Mouse (Mus musculus): ENCODE measurements at regions not wholly inside any gene's neighbourhood (a gene's known extent, or its start where the extent isn't known, plus 50 kb on each side); places are given as distances from the start of the nearest gene placed in this dataset.

DNA sequence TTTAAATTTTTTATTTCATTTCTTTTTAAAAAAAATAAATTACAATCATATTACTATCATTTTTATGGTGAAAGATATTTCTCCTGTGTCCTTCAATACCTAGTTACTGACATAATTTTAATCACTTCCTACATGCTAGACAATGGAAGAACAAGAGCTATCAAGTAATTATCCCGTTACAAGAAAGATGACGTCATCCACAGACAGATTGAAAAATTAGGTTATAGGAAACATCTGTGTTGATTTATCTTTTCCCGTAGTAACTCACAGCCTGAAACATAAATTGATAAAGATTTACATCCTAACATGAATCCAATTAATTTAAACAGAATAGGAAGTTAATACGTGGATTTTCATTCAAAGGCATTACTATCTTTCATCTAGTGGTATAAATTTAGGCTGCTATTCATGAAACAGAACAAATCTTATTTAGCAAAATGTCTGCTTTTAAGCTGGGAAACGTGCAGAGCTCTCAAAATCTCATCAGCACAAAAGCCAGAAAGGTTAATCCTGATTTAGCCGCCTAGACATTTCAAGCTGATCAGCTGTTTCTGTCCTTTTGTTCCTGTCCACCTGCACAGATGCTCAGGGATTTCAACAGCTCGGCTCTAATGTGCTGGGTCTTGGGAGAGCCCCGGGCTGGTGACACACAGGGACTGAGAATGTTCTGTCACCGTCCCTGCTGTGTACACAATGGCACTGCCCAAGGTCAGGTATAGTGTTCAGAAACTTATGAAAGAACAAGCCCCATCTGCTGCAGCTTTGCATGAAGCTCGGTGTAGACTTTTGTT lies 189.0 kb upstream of the Cd180 start:
- DNase-seq (ENCODE audit: low spot score in 2 of 2) = no peak

DNA sequence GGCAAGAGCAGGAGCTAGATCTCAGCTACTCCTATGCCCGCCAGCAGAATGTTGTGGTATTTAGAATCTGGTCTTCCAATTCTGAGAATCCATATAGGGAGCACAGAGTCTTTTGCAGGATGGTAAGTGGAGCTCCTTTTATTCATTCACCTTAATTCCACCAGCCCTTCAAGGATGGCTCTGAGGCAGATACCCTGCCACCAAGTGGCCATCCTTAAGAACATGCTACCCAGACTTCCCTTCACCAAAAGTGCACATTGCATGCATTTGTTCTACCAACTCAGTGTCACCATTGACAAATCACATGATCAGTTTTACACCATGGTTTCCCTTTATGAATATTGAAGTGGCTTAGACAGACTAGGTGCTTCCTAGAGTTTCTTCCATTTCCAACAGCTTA lies 186.1 kb upstream of the Cd180 start:
- no peak for DNase-seq (ENCODE audit: low spot score in 2 of 2)

DNA sequence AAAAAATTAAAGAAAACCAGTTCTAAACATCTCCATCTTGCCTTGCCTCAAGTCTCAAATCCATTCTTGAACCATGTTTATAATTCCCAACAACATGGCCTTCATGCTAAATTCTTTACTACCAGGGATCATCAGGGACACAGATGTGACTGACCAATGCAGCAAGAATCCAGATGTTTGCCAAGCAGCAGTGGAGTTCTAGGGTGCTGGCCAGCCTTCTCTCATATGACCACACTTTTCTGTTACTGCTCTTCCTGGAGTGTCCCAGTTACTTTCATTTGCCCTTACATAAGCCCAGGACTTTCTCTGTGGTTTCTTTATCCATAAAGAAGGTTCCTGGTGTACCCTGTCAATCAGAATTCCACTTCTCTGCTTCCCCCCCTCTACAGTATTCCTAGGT lies 185.4 kb upstream of the Cd180 start:
- no peak for DNase-seq (ENCODE audit: low spot score in 2 of 2)

DNA sequence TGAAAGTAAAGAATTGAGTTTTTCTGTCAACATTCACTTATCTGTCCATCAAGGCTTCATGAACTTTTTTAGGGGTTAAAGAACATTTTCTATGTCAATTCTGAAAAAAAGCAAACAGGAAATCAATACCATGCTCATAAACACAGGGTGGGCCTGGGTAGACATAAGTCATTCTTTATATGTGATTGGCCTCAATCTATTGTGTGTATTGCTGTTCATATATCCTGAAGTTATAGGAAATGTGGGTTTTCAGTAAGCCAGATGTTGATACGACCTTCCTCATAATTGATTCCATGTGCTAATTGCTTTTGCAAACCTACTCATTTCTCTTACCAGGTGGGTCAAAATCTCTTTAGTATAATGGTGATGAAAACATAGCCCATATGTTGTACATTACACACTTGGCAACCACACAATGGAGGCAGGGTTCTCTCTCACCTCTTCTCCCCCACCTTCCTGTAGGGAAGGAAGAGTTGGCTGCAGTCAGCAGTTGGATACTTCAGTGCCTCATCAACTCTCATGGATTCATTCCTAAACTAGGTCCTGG lies 182.6 kb upstream of the Cd180 start:
- no peak for DNase-seq (ENCODE audit: low spot score in 2 of 2)

DNA sequence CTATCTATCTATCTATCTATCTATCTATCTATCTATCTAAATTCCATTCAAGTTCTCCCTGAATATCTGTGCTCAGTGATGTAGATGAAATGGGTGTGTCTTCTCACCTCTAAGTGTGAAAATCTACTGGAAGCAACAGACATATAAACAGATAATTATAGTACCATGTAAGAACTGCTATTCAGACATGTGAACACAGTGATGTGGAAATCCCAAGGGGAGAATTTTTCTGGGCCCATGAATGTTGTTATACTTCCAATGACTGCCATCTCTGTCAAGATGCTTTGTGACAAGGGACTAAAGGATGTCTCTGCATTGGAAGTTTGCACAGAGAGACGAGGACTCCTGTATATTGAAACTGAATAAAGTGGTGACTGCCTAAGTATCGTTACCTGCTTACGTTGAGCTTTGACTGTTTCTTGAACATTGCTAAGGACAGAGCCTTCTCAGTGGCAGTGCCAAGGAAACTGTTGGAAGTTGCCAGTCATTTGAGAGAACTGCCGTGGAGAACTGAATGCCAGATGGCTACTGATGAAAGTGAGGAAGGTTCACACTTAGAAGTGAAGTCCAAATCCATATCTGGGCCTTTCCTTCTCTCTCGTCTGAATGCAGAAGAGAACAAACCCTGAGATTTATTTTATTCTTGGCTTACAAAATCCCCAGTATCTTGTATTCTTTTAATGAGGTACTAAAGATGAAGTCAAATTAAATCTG lies 175.0 kb upstream of the Cd180 start:
- no peak for DNase-seq (ENCODE audit: low spot score in 2 of 2)

DNA sequence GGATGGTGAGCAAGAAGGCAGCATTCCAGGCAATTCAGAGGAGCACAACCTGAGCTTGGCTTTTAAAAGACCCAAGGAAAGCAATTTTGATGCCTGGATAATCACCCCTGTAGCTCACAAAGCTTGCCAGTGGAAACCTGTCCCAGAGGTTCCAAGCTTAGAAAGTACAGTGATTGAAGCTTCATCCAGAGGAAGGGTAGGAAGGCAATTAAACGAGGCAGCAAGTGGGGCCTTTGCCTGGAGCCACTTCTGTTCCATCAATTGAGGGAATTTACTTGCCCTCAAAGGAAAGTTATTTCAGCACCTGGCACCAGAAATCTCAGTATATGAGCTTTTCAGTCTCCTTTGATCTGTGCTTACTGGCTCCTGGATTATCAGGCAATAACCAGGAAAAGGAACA lies 171.9 kb upstream of the Cd180 start:
- DNase-seq (ENCODE audit: low spot score in 2 of 2) = no peak

DNA sequence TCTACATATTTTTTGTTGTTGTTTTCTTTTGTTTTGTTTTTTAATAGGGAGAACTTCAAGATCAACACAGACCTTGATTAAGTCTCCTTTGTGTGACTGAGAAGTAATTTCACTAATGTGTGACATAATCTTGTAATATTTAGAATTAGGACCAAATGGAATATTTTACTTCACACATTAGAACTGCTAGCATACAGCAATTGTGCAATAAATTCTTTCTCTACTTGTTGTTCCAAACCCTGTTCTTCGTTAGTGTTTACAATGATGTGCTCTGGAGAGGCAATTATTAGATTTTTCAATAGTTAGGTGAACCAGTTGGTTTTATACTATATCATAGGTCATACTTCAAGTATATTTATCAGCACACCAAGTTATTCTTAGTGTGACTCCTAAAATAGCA lies 171.3 kb upstream of the Cd180 start:
- DNase-seq (ENCODE audit: low spot score in 2 of 2) = no peak

DNA sequence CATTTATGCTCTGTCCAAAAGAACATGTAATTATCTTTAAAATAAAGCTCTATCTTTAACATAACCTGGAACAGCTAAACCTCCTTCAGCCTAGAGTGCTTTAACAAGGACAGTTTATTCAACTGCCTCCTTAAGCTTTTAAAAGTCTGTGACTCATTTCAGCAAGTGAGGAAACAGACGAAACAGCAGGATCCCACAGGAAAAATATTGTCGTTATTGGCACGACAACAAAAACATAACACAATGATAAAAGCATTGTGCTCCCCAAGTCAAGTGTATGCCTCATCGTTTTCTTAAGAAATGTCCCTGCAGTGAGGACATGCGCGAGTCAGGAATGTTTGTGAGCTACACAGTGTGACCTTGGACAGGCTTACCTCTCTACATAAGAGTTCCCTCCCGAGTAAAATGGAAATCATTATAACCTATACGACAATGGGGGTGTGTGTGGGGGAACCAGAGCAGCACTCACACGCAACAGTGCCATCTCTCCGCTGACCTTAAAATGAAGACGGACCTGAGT lies 166.7 kb upstream of the Cd180 start:
- DNase-seq (ENCODE audit: low spot score in 2 of 2) = no peak

DNA sequence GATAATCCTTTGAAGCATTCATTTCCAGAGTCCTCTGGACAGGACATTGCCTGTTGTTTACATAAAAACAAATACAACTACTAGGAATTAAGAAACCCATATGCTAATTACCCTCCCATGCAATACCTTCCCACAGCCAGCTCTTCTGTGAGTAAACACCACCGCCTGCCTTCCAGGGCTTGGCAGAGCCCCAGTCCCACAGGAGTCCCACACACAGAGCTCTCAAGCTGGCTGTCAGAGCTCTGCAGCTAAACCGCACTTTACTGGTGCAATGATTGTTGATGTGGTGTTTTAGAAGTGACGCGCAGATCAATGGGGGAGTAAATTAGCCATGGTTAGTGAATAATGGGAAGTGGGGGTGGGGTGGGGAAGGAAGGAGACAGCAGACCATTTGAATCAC lies 159.6 kb upstream of the Cd180 start:
- DNase-seq (ENCODE audit: low spot score in 2 of 2) = no peak

DNA sequence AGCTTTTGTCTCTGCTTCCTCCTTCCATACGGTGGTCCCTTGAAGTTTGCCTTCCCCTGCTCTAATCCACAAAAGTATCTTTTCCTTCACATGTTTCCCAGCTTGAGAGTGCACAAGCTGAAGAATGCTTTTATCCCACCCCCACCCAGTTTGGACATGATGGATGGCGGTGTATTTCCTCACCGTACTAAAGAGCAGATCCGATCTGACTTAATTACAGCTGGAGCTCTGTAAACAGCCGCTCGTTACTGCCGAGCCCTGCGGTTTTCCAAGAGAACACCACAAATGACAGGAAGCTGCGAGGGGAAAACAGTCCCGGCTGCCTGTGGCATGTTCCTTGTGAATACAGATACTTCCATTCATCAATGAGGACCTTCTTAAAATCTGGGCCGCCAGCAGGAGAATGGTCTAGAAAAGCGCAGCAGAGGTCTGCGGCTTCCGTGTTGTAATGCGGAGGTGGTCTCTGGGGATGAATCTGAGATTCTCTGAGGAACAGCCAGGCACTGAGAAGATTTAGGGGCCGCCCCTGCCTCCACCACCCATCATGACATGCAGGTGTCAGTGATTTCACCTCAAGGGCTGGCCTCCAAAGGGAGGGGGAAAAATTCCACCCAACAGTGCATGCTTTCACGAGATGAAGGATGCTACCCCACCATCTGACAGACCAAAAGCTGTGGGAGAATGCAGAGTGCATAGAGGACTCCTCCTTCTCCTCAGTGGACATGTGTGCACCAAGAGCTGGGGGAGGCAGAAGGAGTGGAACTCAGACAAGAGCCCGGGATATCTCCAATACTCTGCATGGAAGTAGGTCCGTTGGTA lies 155.7 kb upstream of the Cd180 start:
- DNase-seq (ENCODE audit: low spot score in 2 of 2) = no peak

DNA sequence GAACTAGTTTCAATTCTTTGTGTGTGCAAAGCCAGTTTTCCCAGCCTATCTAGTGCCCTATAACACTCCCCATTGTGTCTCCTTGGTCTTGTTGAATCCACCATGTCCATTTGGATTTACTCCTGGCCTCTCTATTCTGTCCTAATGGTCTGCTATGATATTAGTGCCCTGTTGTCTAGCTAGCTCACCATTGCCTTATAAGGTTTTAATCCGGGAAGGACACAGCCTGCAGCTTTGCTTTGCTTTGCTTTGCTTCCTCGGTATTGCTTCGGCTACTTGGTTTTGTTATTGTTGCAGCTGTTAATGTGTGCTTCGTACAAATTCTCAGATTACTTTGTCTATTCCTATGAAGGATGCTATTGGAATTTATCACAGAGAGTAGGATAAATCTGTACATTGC lies 152.9 kb upstream of the Cd180 start:
- no peak for DNase-seq (ENCODE audit: low spot score in 2 of 2)

DNA sequence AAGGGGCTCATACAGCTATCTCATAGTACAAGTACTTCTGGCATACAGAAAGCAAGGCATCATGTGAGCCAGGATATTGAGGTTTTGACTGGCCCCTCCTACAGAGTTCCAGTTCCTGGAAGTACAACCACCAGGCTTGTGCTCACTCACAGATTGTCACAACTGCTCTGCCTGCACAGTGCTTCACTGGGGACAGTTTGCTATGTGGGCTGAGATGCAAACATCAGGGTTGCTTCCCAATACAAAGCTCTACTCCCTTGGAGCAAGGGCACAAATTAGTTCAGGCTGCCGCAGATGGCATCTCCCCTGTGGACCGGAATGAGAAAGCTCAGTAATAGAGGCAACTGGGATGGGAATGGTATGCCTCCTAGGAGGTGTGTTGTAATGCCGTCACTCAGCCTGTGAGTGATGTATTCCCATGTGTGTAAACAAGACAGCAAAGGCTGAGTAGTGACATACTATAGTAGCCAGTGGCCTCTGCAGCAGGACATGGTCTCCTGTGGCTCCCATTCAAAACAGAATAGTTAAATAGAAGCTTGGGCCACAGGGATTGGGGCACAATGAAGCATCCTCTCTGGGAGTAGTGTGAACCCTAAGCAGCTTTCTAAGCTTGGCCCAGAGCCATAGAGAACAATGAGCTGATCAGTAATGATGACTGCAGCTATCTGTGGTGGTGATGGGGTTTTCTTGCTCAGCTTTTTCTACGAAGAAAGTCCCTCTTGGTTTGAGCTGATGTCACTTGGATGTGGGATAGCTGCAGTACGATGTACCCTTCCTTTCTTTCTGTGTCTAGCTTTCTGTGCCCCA lies 148.8 kb upstream of the Cd180 start:
- no peak for DNase-seq (ENCODE audit: low spot score in 2 of 2)

DNA sequence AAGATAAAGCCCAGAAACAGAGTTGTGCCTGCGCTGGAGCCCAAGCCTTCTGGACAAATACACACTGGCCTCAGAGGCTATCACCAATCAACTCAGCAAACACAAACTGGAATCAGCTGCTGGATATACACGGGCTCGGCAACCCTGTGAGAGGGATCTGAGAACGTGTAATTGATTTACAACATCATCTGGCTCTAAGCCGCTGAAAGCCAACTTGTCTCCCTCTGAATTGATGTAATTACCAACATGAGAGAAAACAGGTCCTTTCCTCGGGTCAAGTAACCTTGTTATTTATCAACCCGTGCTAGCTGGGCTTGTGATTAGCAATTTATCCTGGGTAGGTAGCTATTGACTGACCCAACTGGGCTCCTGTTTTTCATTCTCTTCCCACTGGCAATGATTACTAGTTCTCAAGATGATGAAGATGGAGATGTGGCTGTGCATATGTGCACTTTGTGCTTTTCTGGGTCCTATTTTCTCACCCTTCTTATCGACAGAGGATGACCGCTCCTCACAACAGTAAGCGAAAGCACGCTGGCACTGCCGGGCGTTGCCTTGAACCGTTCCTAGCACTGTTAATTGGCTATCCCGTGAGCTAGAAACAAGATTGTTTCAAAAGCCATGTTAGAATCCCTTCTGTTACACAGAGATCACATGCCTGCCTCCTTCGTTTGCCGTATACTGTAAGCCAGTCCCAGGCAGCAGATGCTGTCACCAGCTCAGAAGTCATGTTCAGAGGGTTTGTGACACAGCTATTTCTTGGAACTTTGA lies 147.3 kb upstream of the Cd180 start:
- no peak for DNase-seq (ENCODE audit: low spot score in 2 of 2)

DNA sequence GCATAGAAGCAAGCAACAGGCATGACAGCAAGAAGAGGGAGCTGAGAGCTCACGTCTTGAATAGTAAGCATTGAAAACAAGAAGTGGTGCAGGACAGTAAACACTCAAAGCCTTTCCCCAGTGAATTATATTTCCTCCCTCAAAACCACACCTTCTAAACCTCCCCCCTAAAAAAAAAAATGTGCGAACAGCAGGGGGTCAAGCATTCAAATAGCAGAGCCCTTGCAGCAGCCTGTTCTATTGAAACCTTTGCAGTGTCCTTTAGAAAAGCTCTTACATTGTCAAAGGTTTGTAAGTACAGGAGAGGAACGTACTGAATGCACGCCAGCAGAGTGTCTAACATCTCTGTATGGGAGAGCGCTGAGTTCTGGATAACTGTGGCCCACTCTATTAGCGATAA lies 145.1 kb upstream of the Cd180 start:
- DNase-seq (ENCODE audit: low spot score in 2 of 2) = no peak

DNA sequence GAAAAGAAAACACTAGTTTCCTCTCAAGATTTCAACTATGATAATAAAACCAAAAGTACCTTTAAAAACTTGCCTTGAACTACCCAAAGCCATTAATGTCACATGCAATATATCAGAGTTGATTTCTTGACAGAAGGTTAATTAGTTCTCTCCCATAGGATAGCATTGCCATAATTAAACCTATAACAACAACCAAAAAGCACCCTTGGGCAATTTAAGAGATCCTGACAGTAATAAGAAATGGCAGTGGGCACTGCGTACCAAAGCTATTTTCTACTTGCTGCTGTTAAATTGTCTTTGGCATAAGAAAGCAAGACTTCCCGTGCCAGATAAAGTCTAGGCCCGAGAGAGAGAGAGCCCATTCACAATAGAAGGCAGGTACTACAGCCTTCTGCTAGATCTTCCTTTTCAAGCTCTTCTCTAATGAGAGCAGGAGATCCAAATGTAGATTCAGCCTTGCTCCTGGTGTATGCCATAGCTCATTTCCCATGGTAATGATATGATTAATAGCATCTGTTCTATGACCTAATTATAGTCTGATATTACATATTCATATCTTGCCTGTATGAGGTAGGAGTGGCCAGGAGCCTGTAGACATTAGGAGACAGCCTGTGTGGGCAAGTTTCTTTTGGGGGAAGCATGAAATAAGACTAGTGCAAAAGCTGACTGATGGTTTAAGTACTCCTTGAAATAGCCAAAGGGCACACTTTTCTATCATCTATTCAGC lies 126.3 kb upstream of the Cd180 start:
- no peak for DNase-seq (ENCODE audit: low spot score in 2 of 2)

DNA sequence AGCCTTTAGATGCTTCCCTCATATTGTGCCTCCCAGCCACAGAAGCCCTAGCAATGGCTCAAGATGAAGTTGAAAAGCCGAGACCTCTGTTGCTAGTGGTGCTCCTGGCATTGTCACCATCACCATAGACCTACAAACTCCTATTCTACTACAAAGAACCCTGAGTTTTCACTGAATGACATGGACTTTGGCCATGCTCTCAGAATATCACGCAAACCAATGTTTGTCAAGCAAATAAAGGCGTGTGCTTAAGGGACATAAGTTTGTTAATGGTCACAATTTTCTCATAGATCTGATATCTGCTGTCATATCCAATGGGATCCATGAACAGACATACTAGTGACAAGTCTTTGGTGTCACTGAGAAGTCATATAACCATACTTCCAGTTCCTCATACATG lies 123.8 kb upstream of the Cd180 start:
- no peak for DNase-seq (ENCODE audit: low spot score in 2 of 2)

DNA sequence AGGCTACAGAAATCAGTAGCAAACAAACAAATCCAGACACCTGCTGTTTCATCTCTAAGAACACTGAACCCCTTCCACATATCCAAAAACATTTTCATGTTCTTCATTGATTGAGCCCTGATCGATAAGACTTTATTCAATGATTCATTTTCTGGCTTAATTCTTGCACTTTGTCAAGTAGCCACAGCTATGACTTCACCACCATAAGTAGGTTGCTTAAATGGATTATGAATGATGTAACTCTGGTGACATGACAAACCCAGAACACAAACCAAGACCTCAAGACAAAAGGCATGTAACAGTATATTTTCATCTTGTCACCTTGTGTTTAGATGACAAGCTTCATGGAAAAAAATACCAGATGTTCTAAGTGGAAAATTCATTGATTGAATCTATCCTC lies 123.1 kb upstream of the Cd180 start:
- no peak for DNase-seq (ENCODE audit: low spot score in 2 of 2)

DNA sequence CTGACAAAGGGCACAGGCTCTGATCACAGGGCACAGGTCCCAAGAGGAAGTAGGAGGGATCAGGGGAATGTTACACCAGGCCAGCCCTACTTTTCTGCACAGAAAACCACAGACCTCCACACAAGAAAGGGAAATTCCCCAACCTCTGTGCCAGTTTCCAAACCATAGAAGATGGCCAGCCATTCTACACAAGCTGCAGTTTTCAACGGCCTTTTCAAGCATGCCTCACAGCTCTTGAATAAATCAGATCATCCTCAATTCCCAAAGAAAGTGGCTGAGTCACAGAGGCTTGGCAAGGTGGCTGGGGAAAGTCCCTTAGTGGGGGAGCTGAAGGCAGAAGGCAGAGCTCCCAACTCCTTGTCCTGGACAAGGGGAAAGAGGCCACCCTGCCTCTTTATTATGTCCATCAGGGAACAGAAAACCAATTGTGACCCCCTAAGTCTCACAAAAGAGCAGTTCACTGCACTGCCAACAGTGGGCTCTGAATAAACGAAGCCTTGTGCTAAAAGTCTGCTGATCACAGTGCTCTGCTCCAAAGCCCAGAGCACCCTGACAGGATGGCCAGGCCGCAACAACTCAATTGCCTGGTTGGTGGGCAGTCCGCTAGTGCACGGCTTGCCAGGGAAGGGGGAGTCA lies 120.0 kb upstream of the Cd180 start:
- no peak for DNase-seq (ENCODE audit: low spot score in 2 of 2)
